Mouse (Mus musculus): ENCODE measurements around the gene Cfdp1.
A peak's percentile ranks its signal among the peaks of the same experiment; 100 is the strongest.
"Not testable (repeated sequence)": the region's sequence is repeated elsewhere in the genome, so short reads cannot be mapped to it uniquely, and the experiment has no call there.

Cfdp1 gene

DNA sequence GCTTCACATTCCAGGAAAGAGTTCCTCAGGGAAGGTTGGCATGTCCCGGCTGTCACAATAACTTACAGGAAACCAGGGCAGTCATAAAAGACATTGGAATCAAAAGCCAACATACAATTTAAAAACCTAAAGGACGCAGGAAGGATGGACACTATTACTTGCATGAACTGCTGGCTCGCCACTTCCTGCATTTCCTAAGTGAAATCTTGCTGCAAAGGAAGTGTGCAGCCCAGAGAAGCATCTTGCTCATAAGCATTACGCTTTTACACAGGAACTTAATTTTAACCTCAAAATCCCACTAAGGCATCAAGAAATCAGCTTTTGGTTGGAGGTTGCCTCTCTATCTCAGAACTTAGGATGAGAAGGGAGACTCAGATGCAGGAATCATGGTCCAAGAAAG, 9.2 kb upstream of the Cfdp1 start:
- no peak for DNase-seq (ENCODE audit: low read depth, low spot score)

DNA sequence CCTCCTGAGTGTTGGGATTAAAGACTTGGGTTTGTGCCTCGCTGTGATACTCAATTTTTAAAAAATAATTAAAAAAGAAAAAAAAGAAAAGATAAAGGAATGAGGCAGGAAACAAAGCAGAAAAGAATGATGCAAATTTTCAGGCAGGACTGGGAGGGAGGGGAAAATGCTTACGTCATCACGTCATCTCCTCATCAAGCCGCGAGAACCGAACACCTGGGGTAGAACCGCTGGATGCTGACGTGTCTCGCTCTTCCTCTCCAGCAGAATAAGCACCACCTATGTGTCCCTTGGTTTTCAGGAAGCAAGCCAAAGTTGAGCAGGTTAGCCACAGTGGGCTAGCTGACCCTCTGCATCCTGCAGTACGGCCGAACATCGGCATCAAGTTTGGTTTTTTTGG, 1.9 kb upstream of the Cfdp1 start:
- DNase-seq (ENCODE audit: low read depth, low spot score) = peak; percentile 90

DNA sequence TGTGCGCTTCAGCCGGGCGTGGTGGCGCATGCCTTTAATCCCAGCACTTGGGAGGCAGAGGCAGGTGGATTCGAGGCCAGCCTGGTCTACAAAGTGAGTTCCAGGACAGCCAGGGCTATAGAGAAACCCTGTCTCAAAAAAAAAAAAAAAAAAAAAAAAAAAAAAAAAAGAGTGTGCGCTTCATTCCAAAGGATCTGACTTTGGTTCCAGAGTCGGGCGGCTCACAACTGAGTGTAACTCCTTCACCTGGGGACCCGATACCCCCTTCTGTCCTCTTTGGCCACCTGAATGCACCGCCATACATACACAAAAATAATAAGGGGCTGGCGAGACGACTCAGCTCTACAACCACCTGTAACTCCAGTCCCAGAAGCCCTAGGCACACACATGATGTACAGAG, 872 bp downstream of the Cfdp1 start:
- not testable (repeated sequence) for DNase-seq (ENCODE audit: low read depth, low spot score)

GRCm38 (mm10) chr8:111846746-111847145, 7.3 kb downstream of the Cfdp1 start:
- DNase-seq (ENCODE audit: low read depth, low spot score) = no peak

DNA sequence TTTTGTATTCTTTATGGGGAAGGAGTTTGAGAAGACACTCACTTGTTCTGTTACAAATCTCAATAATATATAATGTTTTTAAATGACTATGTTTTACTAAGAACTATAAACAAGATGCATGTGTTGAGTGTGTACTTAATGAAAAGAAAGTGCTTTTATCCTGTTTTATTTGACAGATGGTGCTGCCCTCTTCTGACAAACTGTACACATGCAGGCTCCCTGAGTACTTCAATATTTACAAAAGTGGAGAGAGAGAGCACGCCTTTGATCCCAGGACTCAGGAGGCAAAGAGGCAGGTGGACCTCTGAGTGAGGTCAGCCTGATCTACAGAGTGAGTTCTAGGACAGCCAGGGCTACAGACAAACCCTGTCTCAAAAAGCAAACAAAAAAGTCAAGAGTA, 18.6 kb downstream of the Cfdp1 start:
- peak; percentile 40 for DNase-seq (ENCODE audit: low read depth, low spot score)

- no peak for DNase-seq (ENCODE audit: low read depth, low spot score)
These were observed 20.1 kb downstream of the Cfdp1 start for GRCm38 (mm10) chr8:111834011-111834410.

DNA sequence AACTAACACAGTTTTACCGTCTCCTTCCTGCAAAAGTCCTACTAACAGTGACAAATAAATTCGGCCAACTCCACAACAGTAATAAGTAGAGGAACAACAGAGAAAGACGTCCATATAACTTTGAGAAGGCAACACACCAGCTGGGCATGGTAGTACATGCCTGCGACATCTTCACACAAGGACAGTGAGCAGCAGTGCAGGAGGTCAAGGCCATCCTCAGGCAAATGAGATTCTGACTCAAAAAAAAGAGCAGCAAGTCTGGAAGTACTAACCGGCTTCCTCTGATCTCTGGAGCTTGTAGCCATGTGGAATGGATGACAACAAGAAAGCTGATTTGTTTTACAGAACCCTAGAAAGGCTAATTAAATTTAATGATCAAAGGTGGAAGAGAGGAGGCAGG, 21.1 kb downstream of the Cfdp1 start:
- no peak for DNase-seq (ENCODE audit: low read depth, low spot score)

DNA sequence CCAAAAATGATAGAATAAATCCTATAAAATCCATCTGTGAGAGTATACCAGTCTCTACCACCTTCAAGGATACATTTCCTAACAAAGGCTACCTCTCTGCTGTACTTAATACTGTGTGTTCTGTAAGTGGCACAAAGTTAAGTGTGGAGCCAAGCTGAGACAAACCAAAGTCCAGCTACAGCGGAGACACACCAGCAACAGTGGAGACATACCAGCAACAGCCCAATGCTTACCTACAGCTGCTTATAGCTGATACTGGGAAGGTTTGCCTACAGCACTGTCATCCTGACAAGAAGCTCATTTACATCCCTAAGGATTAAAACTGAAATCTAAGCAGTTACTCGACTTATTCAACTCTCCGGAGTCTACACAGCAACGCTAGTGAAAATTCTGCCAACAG, 22.1 kb downstream of the Cfdp1 start:
- DNase-seq (ENCODE audit: low read depth, low spot score) = no peak

GRCm38 (mm10) chr8:111828595-111828994, 25.5 kb downstream of the Cfdp1 start:
- no peak for DNase-seq (ENCODE audit: low read depth, low spot score)

DNA sequence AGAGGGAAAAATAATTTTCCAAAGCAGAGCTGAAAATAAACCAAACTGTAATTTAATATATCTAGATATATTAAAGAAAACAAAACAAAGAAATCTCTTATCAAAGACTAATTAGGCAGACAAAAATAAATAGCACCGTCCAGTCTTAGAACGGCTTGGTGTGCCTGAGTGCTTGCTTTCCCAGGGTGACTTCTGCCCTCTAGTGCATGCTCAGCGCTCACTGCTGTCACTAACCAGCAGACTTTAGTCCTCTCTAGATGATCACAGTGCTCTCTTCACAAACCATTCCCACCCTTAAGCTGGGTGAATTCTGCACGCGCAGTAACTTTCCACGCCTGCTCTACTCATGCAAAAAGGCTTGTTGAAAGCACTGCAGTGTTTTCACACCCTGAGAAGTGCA, 28.9 kb downstream of the Cfdp1 start:
- peak; percentile 64 for DNase-seq (ENCODE audit: low read depth, low spot score)

- DNase-seq (ENCODE audit: low read depth, low spot score) = peak; percentile 42
These were observed 29.8 kb downstream of the Cfdp1 start for GRCm38 (mm10) chr8:111824334-111824733.

GRCm38 (mm10) chr8:111821199-111821598, 32.9 kb downstream of the Cfdp1 start:
- DNase-seq (ENCODE audit: low read depth, low spot score) = no peak

GRCm38 (mm10) chr8:111820691-111821090, 33.4 kb downstream of the Cfdp1 start:
- DNase-seq (ENCODE audit: low read depth, low spot score) = no peak

DNA sequence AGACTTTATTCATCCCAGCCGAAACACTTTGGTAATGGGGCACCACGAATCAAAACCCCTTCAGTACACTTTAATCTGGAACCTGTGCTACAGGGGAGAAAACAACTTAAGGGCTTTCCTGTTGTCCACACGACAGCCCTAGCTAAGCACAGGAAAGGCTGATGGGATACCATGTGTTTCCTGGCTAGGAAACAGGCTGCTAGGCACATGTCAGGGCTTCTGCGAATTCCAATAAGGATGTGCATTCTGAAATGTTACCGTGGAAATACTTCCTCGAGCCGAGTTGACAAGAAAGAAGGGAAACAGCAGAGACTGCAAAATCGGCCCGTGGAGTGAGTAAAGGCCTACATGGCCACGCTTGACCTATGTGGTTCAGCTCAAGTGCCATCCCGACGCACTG, 34.1 kb downstream of the Cfdp1 start:
- DNase-seq (ENCODE audit: low read depth, low spot score) = no peak

DNA sequence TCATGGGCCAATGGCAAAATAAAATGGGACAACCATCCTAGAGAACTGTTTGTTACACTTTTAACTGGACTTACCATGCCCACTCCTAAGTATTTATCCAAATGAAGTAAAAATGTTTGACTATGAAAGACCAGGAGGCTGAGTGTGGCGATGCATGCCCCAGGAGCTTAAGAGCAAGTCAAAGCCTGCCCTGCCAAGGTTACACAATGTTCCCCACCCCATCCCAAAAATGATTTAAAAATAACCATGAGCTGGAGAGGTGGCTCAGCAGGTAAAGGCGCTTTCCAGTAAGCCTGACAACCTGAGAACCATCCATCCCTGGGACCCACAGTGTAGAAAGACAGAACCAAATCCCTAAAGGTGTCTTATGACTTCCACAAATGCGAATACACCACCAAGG, 35.5 kb downstream of the Cfdp1 start:
- DNase-seq (ENCODE audit: low read depth, low spot score) = no peak

GRCm38 (mm10) chr8:111815078-111815477, 39.0 kb downstream of the Cfdp1 start:
- peak; percentile 85 for DNase-seq (ENCODE audit: low read depth, low spot score)

GRCm38 (mm10) chr8:111813818-111814217, 40.3 kb downstream of the Cfdp1 start:
- no peak for DNase-seq (ENCODE audit: low read depth, low spot score)

DNA sequence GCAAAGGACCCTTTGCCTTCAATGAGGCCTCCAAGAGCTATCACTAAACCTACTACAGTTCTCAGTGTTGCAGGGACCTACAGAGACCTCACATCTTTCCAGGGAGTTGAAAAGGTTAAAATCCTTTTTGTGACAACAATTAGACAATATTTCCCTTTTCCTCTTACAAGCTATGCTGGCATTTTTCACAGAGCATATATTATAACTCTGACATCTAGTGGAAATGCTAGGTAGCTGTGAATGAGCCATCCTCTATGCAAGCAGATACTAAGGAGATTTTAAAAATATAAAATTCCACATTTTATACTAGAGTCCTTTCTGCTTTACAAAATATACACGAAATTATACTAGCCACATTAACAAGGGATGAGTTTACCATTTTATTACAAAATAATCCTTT, 41.3 kb downstream of the Cfdp1 start:
- DNase-seq (ENCODE audit: low read depth, low spot score) = no peak

DNA sequence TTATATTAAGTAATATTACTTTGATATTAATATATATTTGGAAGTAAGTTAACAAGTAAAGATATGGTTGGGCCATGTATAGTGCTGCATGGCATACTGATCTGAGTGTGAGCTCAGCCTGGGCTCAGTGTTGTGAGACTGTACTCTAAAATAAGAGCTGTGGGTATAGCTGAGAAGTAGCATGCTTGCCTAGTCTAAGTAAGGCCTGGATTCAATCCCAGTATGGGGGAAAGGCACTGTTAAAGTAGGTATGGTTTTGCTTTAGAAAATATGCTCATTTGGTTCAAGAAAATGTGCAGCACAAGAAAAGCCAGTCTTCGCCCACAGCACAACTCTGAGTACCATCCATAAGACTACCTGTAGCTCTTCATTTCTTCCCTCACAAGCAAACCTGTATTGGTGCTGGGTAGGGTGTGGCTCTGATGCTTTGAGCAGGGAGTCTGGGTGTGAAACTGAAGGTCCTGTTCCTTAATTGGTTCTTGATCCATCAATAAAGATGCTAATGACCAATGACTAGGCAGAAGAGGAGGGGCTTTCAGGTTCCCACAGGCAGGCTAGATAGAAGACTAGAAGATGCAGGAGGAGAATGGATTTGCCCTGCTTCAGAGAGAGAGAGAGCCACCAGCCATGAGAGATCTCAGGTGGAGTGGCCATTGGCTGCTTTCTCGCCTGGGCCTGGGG, 43.3 kb downstream of the Cfdp1 start:
- DNase-seq (ENCODE audit: low read depth, low spot score) = peak; percentile 92

DNA sequence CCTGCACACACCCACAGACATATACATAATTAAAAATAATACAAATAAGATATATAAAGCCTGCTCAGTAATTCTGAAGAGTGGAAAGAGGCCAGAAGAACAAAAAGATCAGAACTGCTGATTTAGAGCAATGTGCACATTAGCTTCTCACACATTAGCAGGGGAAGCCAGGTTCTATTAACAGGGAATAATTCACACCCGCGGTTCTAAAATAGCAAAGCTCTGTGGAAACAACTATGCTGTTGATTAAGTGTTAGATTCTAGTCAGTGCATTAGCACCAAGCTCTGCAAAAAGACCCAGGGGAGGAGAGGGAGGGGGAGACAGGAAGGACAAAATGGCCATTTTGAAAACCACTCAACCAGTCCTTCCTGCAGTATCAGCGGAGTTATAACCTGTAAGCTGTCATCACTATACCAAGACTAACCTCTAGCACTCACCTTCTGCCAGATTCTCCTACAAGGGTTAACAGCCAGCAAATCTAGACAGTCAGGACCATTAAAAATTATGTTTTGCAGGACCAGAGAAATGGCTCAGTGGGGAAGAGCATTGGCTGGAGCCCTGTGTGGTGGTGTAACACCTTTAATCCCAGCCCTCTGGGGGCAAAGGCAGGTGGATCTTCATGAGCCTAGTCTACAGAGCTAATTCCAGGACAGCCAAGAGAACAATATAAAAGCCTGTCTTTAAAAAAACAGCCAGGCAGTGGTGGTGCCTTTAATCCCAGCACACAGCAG, 45.0 kb downstream of the Cfdp1 start:
- DNase-seq (ENCODE audit: low read depth, low spot score) = no peak

GRCm38 (mm10) chr8:111808006-111808405, 46.1 kb downstream of the Cfdp1 start:
- no peak for DNase-seq (ENCODE audit: low read depth, low spot score)

- no peak for DNase-seq (ENCODE audit: low read depth, low spot score)
These were observed 50.7 kb downstream of the Cfdp1 start for GRCm38 (mm10) chr8:111803362-111803761.

GRCm38 (mm10) chr8:111802256-111802655, 51.8 kb downstream of the Cfdp1 start:
- peak; percentile 30 for DNase-seq (ENCODE audit: low read depth, low spot score)
